Mouse (Mus musculus) central nervous system, embryonic 18 days (tissue): ENCODE results near the gene Man2c1. TPM values are rescaled to one million over a fixed set of nuclear protein-coding genes. Genes with fewer than 3 reads are reported as not detected.

Experiments used
- polyA plus RNA-seq: library from polyadenylated mRNA; depleted of rRNA; stranded (reverse); fragments of >200 nt; gene quantifications from 2 replicates; pipeline ENCODE4 v1.2.3, GENCODE M21; 2012; rRNA removed

Man2c1 gene
- polyA plus RNA-seq: 246 and 257 TPM in 2 replicates

DNA sequence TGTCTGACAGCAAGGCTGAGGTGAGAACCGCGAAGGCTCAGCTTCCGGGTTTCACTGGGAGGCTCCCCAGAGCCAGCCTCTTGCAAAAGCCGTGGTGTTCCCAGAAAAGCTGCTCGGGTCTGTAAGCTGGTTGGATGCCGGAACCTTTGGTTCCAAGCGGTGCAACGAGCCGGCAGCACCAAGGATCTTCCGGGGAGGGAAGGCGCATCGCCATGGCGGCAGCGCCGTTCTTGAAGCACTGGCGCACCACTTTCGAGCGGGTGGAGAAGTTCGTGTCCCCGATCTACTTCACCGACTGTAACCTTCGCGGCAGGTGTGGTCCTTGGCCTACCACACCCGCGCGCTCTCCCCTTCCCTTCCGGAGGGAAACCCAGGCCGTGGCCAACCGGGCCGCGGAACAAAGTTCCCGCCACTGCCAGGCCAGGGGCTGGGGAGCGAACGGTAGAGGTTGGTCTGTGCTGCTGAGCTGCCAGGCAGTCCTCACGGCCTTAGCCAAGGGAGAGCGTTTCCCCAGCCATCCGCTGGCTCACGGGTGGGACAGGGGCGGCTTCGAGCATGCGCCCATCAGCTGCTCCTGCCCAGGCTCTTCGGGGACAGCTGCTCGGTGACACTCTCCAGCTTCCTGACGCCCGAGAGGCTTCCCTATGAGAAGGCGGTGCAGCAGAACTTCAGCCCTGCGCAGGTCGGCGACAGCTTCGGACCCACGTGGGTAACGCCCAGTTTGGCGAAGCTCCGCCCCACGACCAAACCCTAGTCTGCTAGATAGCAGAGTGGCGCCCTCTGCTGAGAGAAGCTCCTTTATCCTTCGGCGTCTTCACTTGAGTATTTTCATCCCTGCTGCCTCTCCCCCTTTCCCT lies at the start of gene Man2c1:
Man2c1 (plus strand) TSS at position 114 of the 857 bp plus-strand sequence.

DNA sequence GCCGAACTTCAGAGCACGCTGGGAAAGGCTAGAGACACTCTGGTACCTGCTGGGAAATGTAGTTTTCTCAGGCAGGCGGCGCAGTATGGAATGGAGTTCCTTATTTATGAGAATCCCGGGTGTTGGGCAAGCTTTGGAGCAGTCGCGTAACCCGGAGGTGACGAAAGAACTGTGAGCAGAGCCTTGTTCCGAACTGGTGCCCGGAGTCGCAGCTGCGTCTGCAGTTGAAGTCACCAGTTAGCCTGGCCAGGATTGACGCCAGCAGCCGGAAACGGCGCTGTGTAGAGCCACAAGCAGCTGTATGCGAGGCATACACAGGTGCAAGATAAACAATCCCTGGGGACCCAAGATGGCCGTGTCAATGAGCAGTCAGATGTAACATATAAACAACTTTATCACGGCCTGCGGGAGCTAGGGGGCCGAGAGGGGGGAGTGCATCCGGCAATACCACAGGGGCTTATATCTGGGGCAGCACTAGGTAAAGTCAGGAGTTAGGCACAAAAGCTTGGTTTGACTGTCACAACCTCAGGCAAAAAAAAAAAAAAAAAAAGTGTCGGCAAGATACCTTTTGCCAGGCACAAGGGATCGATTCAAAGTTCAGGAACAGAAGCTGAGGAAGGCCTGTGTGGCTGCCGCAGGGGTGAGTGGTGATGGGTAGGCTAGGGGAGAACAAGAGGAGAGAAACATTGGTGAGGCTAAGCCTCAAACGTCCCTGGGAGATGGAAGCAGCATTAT lies 17.8 kb downstream of the Man2c1 start, which contains the start of gene Neil1:
Neil1 (minus strand) TSS at position 162 of the 735 bp plus-strand sequence.

DNA sequence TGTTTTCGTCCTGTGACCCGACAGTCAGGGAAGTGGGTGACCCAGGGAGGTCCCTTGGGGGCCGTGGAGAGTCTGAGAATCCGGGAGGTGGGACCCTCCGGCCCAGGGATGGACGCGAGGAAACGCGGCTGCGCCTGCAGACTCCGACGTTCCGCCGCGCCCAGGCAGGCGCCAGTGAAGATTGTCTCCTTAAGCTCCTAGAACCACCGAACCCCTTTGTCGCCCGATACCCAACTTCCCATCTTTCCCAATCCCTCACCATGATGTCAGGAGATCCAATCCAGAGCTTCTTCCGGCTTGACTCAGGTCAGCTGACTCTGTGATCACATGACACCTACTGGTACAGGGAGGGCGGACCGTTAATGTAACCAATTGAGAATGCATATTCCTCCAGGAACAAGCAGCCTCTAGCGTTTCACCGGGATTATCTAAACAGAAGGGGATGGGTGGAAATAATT lies 27.6 kb downstream of the Man2c1 start, which contains the start of gene Commd4:
Commd4 (minus strand) TSS at position 319 of the 458 bp plus-strand sequence.

Other genes with a start within 250 kb of the Man2c1 start
- 2.0 and 2.1 TPM in 2 replicates for gene Snx33, start 202.3 kb upstream of the Man2c1 start, polyA plus RNA-seq
- gene Imp3, start 193.2 kb upstream of the Man2c1 start, polyA plus RNA-seq: 131 and 137 TPM in 2 replicates
- gene Snupn, start 179.8 kb upstream of the Man2c1 start, polyA plus RNA-seq: 16.7 and 19.5 TPM in 2 replicates
- 44.1 and 45.8 TPM in 2 replicates for gene Ptpn9, start 135.8 kb upstream of the Man2c1 start, polyA plus RNA-seq
- 38.4 and 47.6 TPM in 2 replicates for gene Sin3a, start 58.6 kb upstream of the Man2c1 start, polyA plus RNA-seq
- 12.9 and 13.8 TPM in 2 replicates for gene Neil1, start 17.6 kb downstream of the Man2c1 start, polyA plus RNA-seq
- 238 and 247 TPM in 2 replicates for gene Commd4, start 27.6 kb downstream of the Man2c1 start, polyA plus RNA-seq
- gene Trcg1, start 105.9 kb downstream of the Man2c1 start, polyA plus RNA-seq: not detected in 2 replicates
- 1.8 and 2.0 TPM in 2 replicates for gene 1700017B05Rik, start 131.9 kb downstream of the Man2c1 start, polyA plus RNA-seq